Mouse (Mus musculus): ENCODE data around the gene Rabgap1l. TPM values are rescaled to one million over a fixed set of nuclear protein-coding genes. Genes with fewer than 3 reads are reported as not detected.

Gene Rabgap1l
- 27.6 and 28.9 TPM in 2 replicates for polyA plus RNA-seq (2015; fragmentation: Nextera tagmentation; extraction: Ambion mirVana)

- Histone ChIP-seq H3K4me1 (ENCODE audit: control insufficient read depth, low read depth, low read length) (peaks cover 19% of the 10 kb centered on the region), H3K9ac (ENCODE audit: low read depth, low read length) (peak within 1 kb of the TSS; percentile 100), H3K9me3 (replicated peaks; ENCODE audit: control insufficient read depth, low read length) (no peaks in the 10 kb centered on the region), H3K36me3 (ENCODE audit: control insufficient read depth, insufficient read depth) (no peaks in the 10 kb centered on the region), H3K4me2 (ENCODE audit: low read depth, low read length) (peak within 1 kb of the TSS; percentile 81), H3K27me3 (ENCODE audit: control insufficient read depth, insufficient read depth, low read depth, low read length) (no peaks in the 10 kb centered on the region), H3K27ac (ENCODE audit: low read length) (peak within 1 kb of the TSS; percentile 98), H3K4me3 (ENCODE audit: low read depth, low read length) (peak within 1 kb of the TSS; percentile 99)
- peak; percentile 89 for ATAC-seq (ENCODE audit: low read depth)
- under 1% methylated on average over 66 of the region's 67 CpGs for WGBS (ENCODE audit: insufficient replicate concordance)
Observed at GRCm38 (mm10) chr1:160792686-160793355, at the start of gene Rabgap1l. Gene Rabgap1l (minus strand): TSS chr1:160793211.

GRCm38 (mm10) chr1:160842567-160842966 lies 49.6 kb upstream of the Rabgap1l start:
- no peak overlapping the region for H3K27ac ChIP-seq (ENCODE audit: low read length)
- no peaks in the 10 kb centered on the region for H3K27me3 ChIP-seq (ENCODE audit: control insufficient read depth, insufficient read depth, low read depth, low read length)
- WGBS (ENCODE audit: insufficient replicate concordance): 75% methylated on average over 10 of the region's 10 CpGs

GRCm38 (mm10) chr1:160840618-160841017 lies 47.6 kb upstream of the Rabgap1l start:
- peaks cover 11% of the 10 kb centered on the region for H3K4me1 ChIP-seq (ENCODE audit: control insufficient read depth, low read depth, low read length)
- no peak overlapping the region for H3K4me3 ChIP-seq (ENCODE audit: low read depth, low read length)
- no peaks in the 10 kb centered on the region for H3K36me3 ChIP-seq (ENCODE audit: control insufficient read depth, insufficient read depth)
- 60% methylated on average over 5 of the region's 5 CpGs for WGBS (ENCODE audit: insufficient replicate concordance)
- no peaks in the 10 kb centered on the region for H3K27me3 ChIP-seq (ENCODE audit: control insufficient read depth, insufficient read depth, low read depth, low read length)
- H3K4me2 ChIP-seq (ENCODE audit: low read depth, low read length): no peak overlapping the region
- no peak for ATAC-seq (ENCODE audit: low read depth)
- H3K9me3 ChIP-seq (replicated peaks; ENCODE audit: control insufficient read depth, low read length): no peaks in the 10 kb centered on the region
- no peak overlapping the region for H3K27ac ChIP-seq (ENCODE audit: low read length)
- H3K9ac ChIP-seq (ENCODE audit: low read depth, low read length): no peak overlapping the region

More at GRCm38 (mm10) chr1:160842567-160842966, 49.6 kb upstream of the Rabgap1l start:
- Histone ChIP-seq H3K4me2 (ENCODE audit: low read depth, low read length) (no peak overlapping the region), H3K4me3 (ENCODE audit: low read depth, low read length) (no peak overlapping the region), H3K9me3 (replicated peaks; ENCODE audit: control insufficient read depth, low read length) (no peaks in the 10 kb centered on the region), H3K36me3 (ENCODE audit: control insufficient read depth, insufficient read depth) (no peaks in the 10 kb centered on the region), H3K9ac (ENCODE audit: low read depth, low read length) (no peak overlapping the region), H3K4me1 (ENCODE audit: control insufficient read depth, low read depth, low read length) (peaks cover 11% of the 10 kb centered on the region)
- no peak for ATAC-seq (ENCODE audit: low read depth)

- Histone ChIP-seq H3K4me1 (ENCODE audit: control insufficient read depth, low read depth, low read length) (peaks cover 3% of the 10 kb centered on the region), H3K4me2 (ENCODE audit: low read depth, low read length) (no peak overlapping the region), H3K27ac (ENCODE audit: low read length) (no peak overlapping the region), H3K4me3 (ENCODE audit: low read depth, low read length) (no peak overlapping the region), H3K9ac (ENCODE audit: low read depth, low read length) (no peak overlapping the region), H3K36me3 (ENCODE audit: control insufficient read depth, insufficient read depth) (no peaks in the 10 kb centered on the region), H3K9me3 (replicated peaks; ENCODE audit: control insufficient read depth, low read length) (no peaks in the 10 kb centered on the region), H3K27me3 (ENCODE audit: control insufficient read depth, insufficient read depth, low read depth, low read length) (no peaks in the 10 kb centered on the region)
- 28% methylated on average over 4 of the region's 4 CpGs for WGBS (ENCODE audit: insufficient replicate concordance)
- peak; percentile 21; the same call in 1 of the 2 replicates for ATAC-seq (ENCODE audit: low read depth)
Observed at GRCm38 (mm10) chr1:160839095-160839494, 46.1 kb upstream of the Rabgap1l start.

- WGBS (ENCODE audit: insufficient replicate concordance): 60% methylated on average over 1 of the region's 1 CpGs
- Histone ChIP-seq H3K9me3 (replicated peaks; ENCODE audit: control insufficient read depth, low read length) (no peaks in the 10 kb centered on the region), H3K27me3 (ENCODE audit: control insufficient read depth, insufficient read depth, low read depth, low read length) (no peaks in the 10 kb centered on the region), H3K4me3 (ENCODE audit: low read depth, low read length) (no peak overlapping the region), H3K27ac (ENCODE audit: low read length) (no peak overlapping the region), H3K4me2 (ENCODE audit: low read depth, low read length) (no peak overlapping the region), H3K36me3 (ENCODE audit: control insufficient read depth, insufficient read depth) (no peaks in the 10 kb centered on the region), H3K4me1 (ENCODE audit: control insufficient read depth, low read depth, low read length) (peaks cover 7% of the 10 kb centered on the region), H3K9ac (ENCODE audit: low read depth, low read length) (no peak overlapping the region)
- 0 out of 2 replicates have a peak, but pooled peaks have one; percentile 37 for ATAC-seq (ENCODE audit: low read depth)
Observed at GRCm38 (mm10) chr1:160834446-160834845, 41.4 kb upstream of the Rabgap1l start.

- Histone ChIP-seq H3K27ac (ENCODE audit: low read length) (no peak overlapping the region), H3K27me3 (ENCODE audit: control insufficient read depth, insufficient read depth, low read depth, low read length) (no peaks in the 10 kb centered on the region), H3K36me3 (ENCODE audit: control insufficient read depth, insufficient read depth) (no peaks in the 10 kb centered on the region), H3K9me3 (replicated peaks; ENCODE audit: control insufficient read depth, low read length) (no peaks in the 10 kb centered on the region), H3K9ac (ENCODE audit: low read depth, low read length) (no peak overlapping the region), H3K4me3 (ENCODE audit: low read depth, low read length) (no peak overlapping the region), H3K4me1 (ENCODE audit: control insufficient read depth, low read depth, low read length) (peaks cover 4% of the 10 kb centered on the region; the same call in 1 of the 2 replicates), H3K4me2 (ENCODE audit: low read depth, low read length) (no peak overlapping the region)
- WGBS (ENCODE audit: insufficient replicate concordance): 83% methylated on average over 9 of the region's 9 CpGs
- no peak for ATAC-seq (ENCODE audit: low read depth)
Observed at GRCm38 (mm10) chr1:160832267-160833021, 39.4 kb upstream of the Rabgap1l start.

GRCm38 (mm10) chr1:160830608-160831498 lies 37.8 kb upstream of the Rabgap1l start:
- H3K4me3 ChIP-seq (ENCODE audit: low read depth, low read length): no peak overlapping the region
- no peaks in the 10 kb centered on the region for H3K36me3 ChIP-seq (ENCODE audit: control insufficient read depth, insufficient read depth)
- H3K27ac ChIP-seq (ENCODE audit: low read length): no peak overlapping the region
- peaks cover 4% of the 10 kb centered on the region; the same call in 1 of the 2 replicates for H3K4me1 ChIP-seq (ENCODE audit: control insufficient read depth, low read depth, low read length)
- no peaks in the 10 kb centered on the region for H3K27me3 ChIP-seq (ENCODE audit: control insufficient read depth, insufficient read depth, low read depth, low read length)
- no peak overlapping the region for H3K4me2 ChIP-seq (ENCODE audit: low read depth, low read length)
- no peaks in the 10 kb centered on the region for H3K9me3 ChIP-seq (replicated peaks; ENCODE audit: control insufficient read depth, low read length)
- no peak overlapping the region for H3K9ac ChIP-seq (ENCODE audit: low read depth, low read length)
- 43% methylated on average over 8 of the region's 8 CpGs for WGBS (ENCODE audit: insufficient replicate concordance)
- ATAC-seq (ENCODE audit: low read depth): peak; percentile 72

GRCm38 (mm10) chr1:160825441-160825856 lies 32.4 kb upstream of the Rabgap1l start:
- Histone ChIP-seq H3K27me3 (ENCODE audit: control insufficient read depth, insufficient read depth, low read depth, low read length) (no peaks in the 10 kb centered on the region), H3K27ac (ENCODE audit: low read length) (peak overlapping the region; percentile 81), H3K9ac (ENCODE audit: low read depth, low read length) (no peak overlapping the region; the same call in 1 of the 2 replicates), H3K4me1 (ENCODE audit: control insufficient read depth, low read depth, low read length) (peaks cover 14% of the 10 kb centered on the region), H3K9me3 (replicated peaks; ENCODE audit: control insufficient read depth, low read length) (no peaks in the 10 kb centered on the region), H3K4me2 (ENCODE audit: low read depth, low read length) (peak overlapping the region; percentile 48), H3K4me3 (ENCODE audit: low read depth, low read length) (no peak overlapping the region), H3K36me3 (ENCODE audit: control insufficient read depth, insufficient read depth) (no peaks in the 10 kb centered on the region)
- 20% methylated on average over 3 of the region's 3 CpGs for WGBS (ENCODE audit: insufficient replicate concordance)
- ATAC-seq (ENCODE audit: low read depth): peak; percentile 99

Data from liver, embryonic 16.5 days (tissue).